Mouse (Mus musculus): ENCODE measurements at regions not wholly inside any gene's neighbourhood (a gene's known extent, or its start where the extent isn't known, plus 50 kb on each side); places are given as distances from the start of the nearest gene placed in this dataset. TPM values are rescaled to one million over a fixed set of nuclear protein-coding genes. Genes with fewer than 3 reads are reported as not detected.
"Not testable (repeated sequence)": the region's sequence is repeated elsewhere in the genome, so short reads cannot be mapped to it uniquely, and the experiment has no call there.

DNA sequence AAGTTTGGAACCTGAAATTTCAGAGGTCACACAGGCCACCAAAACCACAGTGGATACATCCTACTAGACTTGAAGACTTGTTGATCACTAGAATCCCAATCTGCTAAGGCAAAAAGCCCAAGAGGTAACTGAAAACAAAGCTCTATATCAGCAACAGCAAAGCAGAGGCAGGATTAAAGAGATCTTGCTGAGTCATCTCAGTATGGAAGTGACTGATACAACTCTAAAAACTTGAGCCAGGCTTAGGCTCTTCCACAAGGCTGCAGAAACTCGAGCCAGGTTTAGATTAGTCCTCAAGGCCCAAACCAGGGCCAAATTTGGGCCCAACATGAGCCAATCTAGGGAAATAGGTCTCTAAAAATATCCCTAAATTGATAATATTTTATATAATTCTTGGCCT, 56.2 kb downstream of the Speer3 start:
- no peak for DNase-seq
- intact Hi-C loops (cut with DNase I): no loop called here

DNA sequence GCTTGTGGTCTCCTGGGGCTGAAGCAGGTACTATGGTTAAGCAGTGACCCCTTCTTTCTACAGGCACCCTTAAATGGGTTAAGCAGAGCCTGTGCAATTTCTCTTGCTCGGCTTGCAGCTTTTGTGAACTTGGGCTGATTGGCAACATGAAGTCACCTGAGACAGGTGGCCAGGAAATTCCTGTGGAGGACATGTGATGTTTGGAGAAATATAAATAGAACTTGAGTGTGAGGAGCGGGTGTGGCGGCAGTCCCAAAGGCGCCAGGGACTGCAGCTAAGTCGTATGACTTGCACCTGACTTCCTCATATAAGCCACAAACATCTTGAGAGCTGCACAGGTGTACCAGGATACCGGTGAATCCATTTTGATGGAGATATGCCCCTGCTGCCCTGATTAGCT, 88.8 kb downstream of the Speer3 start:
- not testable (repeated sequence) for DNase-seq
- intact Hi-C loops (cut with DNase I): loop anchor here (10.0 kb wide), 1 partner anchor 45 kb away; no protein-coding TSS in a partner anchor

- intact Hi-C loops (cut with DNase I): loop anchor here (10.0 kb wide), 1 partner anchor 54 kb away; no protein-coding TSS in a partner anchor
- DNase-seq: no peak
Observed at GRCm38 (mm10) chr5:13888415-13888814, 97.0 kb downstream of the Speer3 start.

DNA sequence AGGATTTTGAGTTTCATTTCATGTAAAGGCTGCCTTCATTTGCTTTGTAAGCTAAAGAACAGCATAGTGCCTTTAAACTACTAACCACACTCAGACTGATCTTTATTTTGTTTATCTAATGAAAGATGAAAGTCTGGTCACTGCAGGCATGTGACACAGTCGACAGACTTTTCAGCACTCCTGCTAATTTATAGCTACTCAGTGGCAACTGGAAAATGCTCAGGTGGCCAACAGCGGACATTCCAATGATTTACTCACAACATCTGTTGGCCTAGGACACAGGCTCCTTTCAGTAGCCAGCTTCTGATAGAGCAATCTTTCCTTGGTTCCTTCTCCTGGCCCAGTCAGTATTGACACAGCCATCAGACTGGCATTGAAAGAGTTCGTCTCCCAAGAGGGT, 116.8 kb upstream of the Sema3e start:
- DNase-seq: no peak
- intact Hi-C loops (cut with DNase I): no loop called here

GRCm38 (mm10) chr5:13917355-13917754, 107.7 kb upstream of the Sema3e start:
- intact Hi-C loops (cut with DNase I): no loop called here
- no peak for DNase-seq

GRCm38 (mm10) chr5:13922295-13922694, 102.8 kb upstream of the Sema3e start:
- intact Hi-C loops (cut with DNase I): no loop called here
- DNase-seq: no peak

- DNase-seq: no peak
- intact Hi-C loops (cut with DNase I): no loop called here
Observed at GRCm38 (mm10) chr5:13931011-13931410, 94.1 kb upstream of the Sema3e start.

- intact Hi-C loops (cut with DNase I): no loop called here
- DNase-seq: no peak
Observed at GRCm38 (mm10) chr5:13951346-13951745, 73.7 kb upstream of the Sema3e start.

GRCm38 (mm10) chr5:13955616-13956015, 69.5 kb upstream of the Sema3e start:
- intact Hi-C loops (cut with DNase I): no loop called here
- no peak for DNase-seq

- DNase-seq: no peak
- intact Hi-C loops (cut with DNase I): no loop called here
Observed at GRCm38 (mm10) chr5:13959575-13959974, 65.5 kb upstream of the Sema3e start.

- intact Hi-C loops (cut with DNase I): no loop called here
- no peak for DNase-seq
Observed at GRCm38 (mm10) chr5:13965901-13966300, 59.2 kb upstream of the Sema3e start.

- DNase-seq: no peak
- intact Hi-C loops (cut with DNase I): no loop called here
Observed at GRCm38 (mm10) chr5:13974664-13975063, 50.4 kb upstream of the Sema3e start.

Small RNA genes lying in the stretch of these regions (microRNA-seq; reads per million reads assigned to microRNA genes)
- not detected for gene Gm24054

Measured in left cerebral cortex, postnatal 4 days (tissue).